Mouse (Mus musculus): ENCODE measurements around the gene Rasgef1c. TPM values are rescaled to one million over a fixed set of nuclear protein-coding genes. Genes with fewer than 3 reads are reported as not detected.

Gene Rasgef1c
- polyA plus RNA-seq, 1 experiment, result 0.13 TPM

DNA sequence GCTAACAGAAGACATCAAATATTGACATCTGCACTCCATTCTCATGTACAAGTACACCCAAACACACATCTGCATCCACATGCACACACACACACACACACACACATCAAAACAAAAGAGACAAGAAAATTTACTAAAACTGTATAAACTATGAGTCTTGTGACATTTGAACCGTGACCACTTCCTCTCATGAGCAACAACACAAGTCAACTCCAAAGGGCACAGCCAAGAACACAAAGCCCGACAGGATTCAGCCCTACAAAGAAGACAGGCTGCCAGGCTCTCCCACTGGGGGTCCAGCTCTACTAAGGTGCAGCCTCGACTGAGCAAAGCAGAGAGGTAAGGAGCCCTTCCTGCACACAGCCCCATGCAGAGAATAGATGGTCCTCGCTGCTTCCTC, 81.2 kb downstream of the Rasgef1c start:
- H3K27ac ChIP-seq (ENCODE audit: control insufficient read depth, insufficient read depth, low read length), result peak overlapping the region; percentile 28; the same call in 1 of the 2 replicates
- no peak overlapping the region for H3K4me3 ChIP-seq (ENCODE audit: control insufficient read depth, insufficient read depth, low read length)
- H3K4me1 ChIP-seq (replicated peaks; ENCODE audit: control insufficient read depth, insufficient read depth, low read length), result peaks cover 35% of the 10 kb centered on the region
- TF ChIP-seq POLR2A (IDR thresholded peaks at IDR 0.05; ENCODE audit: control insufficient read depth, extremely low read depth, insufficient read depth, low read length, poor library complexity) (no peak), CTCF (IDR thresholded peaks at IDR 0.05; ENCODE audit: borderline replicate concordance, control insufficient read depth, extremely low read depth, insufficient read depth, low read length, poor library complexity) (no peak)
- H3K27me3 ChIP-seq (ENCODE audit: control insufficient read depth, insufficient read depth, low read length), result no peaks in the 10 kb centered on the region
- 18% methylated on average over 4 of the region's 4 CpGs for WGBS
- DNase-seq, result peak; percentile 8
- no peaks in the 10 kb centered on the region for H3K36me3 ChIP-seq (ENCODE audit: control insufficient read depth, insufficient read depth, low read length)

DNA sequence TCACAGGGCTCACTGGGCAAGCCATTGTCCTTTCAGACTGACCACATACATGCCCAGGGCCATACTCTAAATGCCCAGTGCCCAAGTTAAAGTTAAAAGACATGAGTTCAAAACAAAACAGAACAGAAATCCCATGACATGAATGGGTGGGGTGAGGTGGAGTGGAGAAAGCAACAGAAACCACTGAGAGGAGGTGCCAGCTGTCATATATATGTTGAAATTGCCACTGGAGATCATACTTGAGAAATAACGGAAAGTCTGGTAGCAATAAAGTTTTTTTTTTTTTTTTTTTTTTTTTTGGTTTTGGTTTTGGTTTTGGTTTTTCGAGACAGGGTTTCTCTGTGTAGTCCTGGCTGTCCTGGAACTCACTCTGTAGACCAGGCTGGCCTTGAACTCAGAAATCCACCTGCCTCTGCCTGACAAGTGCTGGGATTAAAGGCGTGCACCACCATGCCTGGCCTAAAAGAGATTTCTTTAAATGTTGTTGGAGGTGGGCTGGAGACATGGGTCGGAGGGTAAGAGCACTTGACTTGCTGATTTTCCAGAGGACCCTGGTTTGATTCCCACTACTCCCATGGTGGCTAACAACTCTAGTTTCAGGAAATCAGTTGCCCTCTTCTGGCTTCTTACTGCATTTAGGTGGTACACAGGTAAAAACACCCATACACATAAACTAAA, 82.4 kb downstream of the Rasgef1c start:
- Histone ChIP-seq H3K27ac (ENCODE audit: control insufficient read depth, insufficient read depth, low read length) (peak overlapping the region; percentile 20; the same call in 1 of the 2 replicates), H3K4me3 (ENCODE audit: control insufficient read depth, insufficient read depth, low read length) (no peak overlapping the region), H3K27me3 (ENCODE audit: control insufficient read depth, insufficient read depth, low read length) (no peaks in the 10 kb centered on the region), H3K4me1 (replicated peaks; ENCODE audit: control insufficient read depth, insufficient read depth, low read length) (peaks cover 35% of the 10 kb centered on the region), H3K36me3 (ENCODE audit: control insufficient read depth, insufficient read depth, low read length) (no peaks in the 10 kb centered on the region)
- TF ChIP-seq CTCF (IDR thresholded peaks at IDR 0.05; ENCODE audit: borderline replicate concordance, control insufficient read depth, extremely low read depth, insufficient read depth, low read length, poor library complexity), result no peak
- WGBS, result 46% methylated on average over 4 of the region's 4 CpGs
- no peak for DNase-seq

DNA sequence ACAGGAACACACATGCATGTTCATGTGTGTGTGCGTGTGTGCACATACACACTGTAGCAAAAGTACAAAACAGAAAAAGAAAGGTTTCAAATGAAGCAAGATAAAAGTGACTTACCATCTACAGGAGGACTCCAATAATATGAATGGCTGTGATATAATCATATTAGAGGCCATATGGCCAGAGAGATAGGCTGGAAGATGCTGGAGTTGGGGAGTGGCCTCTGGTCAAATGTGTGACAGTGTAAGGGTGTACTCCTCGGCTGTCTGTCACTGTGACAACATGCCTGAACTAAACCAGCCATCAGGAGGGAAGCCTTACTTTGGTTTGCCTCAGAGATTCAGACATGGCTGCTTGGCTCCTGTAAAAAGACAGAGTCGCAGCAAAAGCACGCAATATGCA, 83.4 kb downstream of the Rasgef1c start:
- Histone ChIP-seq H3K4me1 (replicated peaks; ENCODE audit: control insufficient read depth, insufficient read depth, low read length) (peaks cover 30% of the 10 kb centered on the region), H3K4me3 (ENCODE audit: control insufficient read depth, insufficient read depth, low read length) (no peak overlapping the region), H3K27ac (ENCODE audit: control insufficient read depth, insufficient read depth, low read length) (no peak overlapping the region), H3K27me3 (ENCODE audit: control insufficient read depth, insufficient read depth, low read length) (no peaks in the 10 kb centered on the region), H3K36me3 (ENCODE audit: control insufficient read depth, insufficient read depth, low read length) (no peaks in the 10 kb centered on the region)
- WGBS, result 92% methylated on average over 4 of the region's 4 CpGs
- no peak for DNase-seq
- TF ChIP-seq CTCF (IDR thresholded peaks at IDR 0.05; ENCODE audit: borderline replicate concordance, control insufficient read depth, extremely low read depth, insufficient read depth, low read length, poor library complexity) (no peak), POLR2A (IDR thresholded peaks at IDR 0.05; ENCODE audit: control insufficient read depth, extremely low read depth, insufficient read depth, low read length, poor library complexity) (no peak)

DNA sequence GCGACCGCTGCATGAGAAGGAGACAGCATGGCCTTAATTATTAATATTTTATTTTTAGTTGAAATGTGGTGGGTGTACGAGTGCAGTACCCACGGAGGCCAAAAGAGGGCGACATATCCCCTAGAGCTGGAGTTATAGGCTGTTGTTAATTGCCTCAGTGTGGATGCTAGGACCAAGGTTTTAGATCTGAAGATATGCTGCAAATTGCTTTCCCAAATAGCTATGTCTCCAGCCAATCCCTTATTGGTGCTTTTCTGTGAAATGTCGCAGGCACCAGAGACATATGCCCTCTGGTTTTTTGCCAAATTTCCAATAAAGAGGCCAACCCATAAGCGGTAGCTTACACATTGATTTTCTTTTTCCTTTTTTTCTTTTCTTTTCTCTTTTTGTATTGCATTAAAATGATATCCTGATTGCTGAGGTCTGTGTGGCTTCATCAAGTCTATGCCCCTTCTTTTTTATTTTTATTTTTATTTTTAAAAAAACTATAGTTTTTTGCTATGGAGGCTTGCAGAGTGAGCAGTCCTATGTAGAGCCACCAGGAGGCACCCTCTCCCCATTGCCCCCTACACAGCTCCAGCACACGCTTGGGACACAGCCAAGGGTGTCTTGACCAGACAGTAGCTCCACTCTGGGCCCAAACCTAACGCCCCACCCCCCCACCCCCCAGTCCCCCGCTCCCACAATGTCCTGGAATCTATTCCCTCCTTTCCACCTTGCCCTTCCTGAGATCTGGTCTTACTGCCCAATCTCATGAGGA, 84.8 kb downstream of the Rasgef1c start:
- peak; percentile 39 for DNase-seq
- TF ChIP-seq CTCF (IDR thresholded peaks at IDR 0.05; ENCODE audit: borderline replicate concordance, control insufficient read depth, extremely low read depth, insufficient read depth, low read length, poor library complexity) (no peak), POLR2A (IDR thresholded peaks at IDR 0.05; ENCODE audit: control insufficient read depth, extremely low read depth, insufficient read depth, low read length, poor library complexity) (no peak)
- H3K27me3 ChIP-seq (ENCODE audit: control insufficient read depth, insufficient read depth, low read length), result no peaks in the 10 kb centered on the region
- 23% methylated on average over 10 of the region's 10 CpGs for WGBS
- H3K27ac ChIP-seq (ENCODE audit: control insufficient read depth, insufficient read depth, low read length), result no peak overlapping the region
- H3K4me1 ChIP-seq (replicated peaks; ENCODE audit: control insufficient read depth, insufficient read depth, low read length), result peaks cover 20% of the 10 kb centered on the region
- no peak overlapping the region for H3K4me3 ChIP-seq (ENCODE audit: control insufficient read depth, insufficient read depth, low read length)
- no peaks in the 10 kb centered on the region for H3K36me3 ChIP-seq (ENCODE audit: control insufficient read depth, insufficient read depth, low read length)

DNA sequence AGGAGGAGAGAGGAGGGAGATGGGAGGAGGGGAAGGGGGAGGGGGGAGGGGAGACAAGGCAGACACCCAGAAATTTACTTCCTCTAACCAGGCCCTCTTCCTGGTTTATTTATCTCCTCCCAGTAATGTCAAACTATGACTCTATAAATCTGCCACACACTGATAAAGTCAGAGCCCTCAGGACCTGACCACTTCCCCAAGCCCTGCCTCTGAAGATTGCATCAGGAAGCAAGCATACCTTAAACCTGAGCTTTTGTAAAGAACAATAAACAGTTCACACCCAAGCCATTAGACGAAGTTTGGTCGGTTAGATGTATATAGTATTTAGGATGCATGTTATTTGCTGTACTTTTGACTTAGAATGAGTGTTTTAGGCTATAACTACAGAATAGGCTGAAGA, 92.9 kb downstream of the Rasgef1c start:
- Histone ChIP-seq H3K4me1 (replicated peaks; ENCODE audit: control insufficient read depth, insufficient read depth, low read length) (peaks cover 5% of the 10 kb centered on the region), H3K27me3 (ENCODE audit: control insufficient read depth, insufficient read depth, low read length) (no peaks in the 10 kb centered on the region), H3K36me3 (ENCODE audit: control insufficient read depth, insufficient read depth, low read length) (no peaks in the 10 kb centered on the region), H3K27ac (ENCODE audit: control insufficient read depth, insufficient read depth, low read length) (no peak overlapping the region), H3K4me3 (ENCODE audit: control insufficient read depth, insufficient read depth, low read length) (no peak overlapping the region)
- 8% methylated on average over 2 of the region's 2 CpGs for WGBS
- TF ChIP-seq CTCF (IDR thresholded peaks at IDR 0.05; ENCODE audit: borderline replicate concordance, control insufficient read depth, extremely low read depth, insufficient read depth, low read length, poor library complexity), result no peak
- TF ChIP-seq POLR2A (IDR thresholded peaks at IDR 0.05; ENCODE audit: control insufficient read depth, extremely low read depth, insufficient read depth, low read length, poor library complexity), result no peak
- DNase-seq, result no peak

DNA sequence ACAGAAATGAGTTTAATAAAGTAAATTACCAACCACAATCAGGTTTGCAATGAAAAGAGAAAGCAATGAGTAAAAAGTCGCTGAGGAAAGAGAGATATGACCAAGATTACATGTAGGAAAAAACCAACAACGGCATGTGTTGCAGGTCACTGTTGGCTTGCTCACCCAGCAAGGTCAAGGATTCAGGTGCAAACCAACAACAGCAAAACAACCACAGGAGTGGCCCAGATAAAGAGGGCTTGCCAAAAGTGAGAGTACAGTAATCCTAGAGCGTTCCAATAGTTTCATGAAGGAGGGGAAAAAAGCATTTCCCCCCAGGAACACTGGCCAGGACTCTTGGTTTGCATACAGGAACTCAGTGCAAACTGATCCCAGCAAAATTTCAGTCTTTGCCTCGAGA, 94.8 kb downstream of the Rasgef1c start:
- H3K27ac ChIP-seq (ENCODE audit: control insufficient read depth, insufficient read depth, low read length), result no peak overlapping the region

More for the DNA sequence above, 94.8 kb downstream of the Rasgef1c start:
- TF ChIP-seq POLR2A (IDR thresholded peaks at IDR 0.05; ENCODE audit: control insufficient read depth, extremely low read depth, insufficient read depth, low read length, poor library complexity), result no peak
- no peak for TF ChIP-seq CTCF (IDR thresholded peaks at IDR 0.05; ENCODE audit: borderline replicate concordance, control insufficient read depth, extremely low read depth, insufficient read depth, low read length, poor library complexity)
- Histone ChIP-seq H3K27me3 (ENCODE audit: control insufficient read depth, insufficient read depth, low read length) (no peaks in the 10 kb centered on the region), H3K4me3 (ENCODE audit: control insufficient read depth, insufficient read depth, low read length) (no peak overlapping the region), H3K36me3 (ENCODE audit: control insufficient read depth, insufficient read depth, low read length) (no peaks in the 10 kb centered on the region), H3K4me1 (replicated peaks; ENCODE audit: control insufficient read depth, insufficient read depth, low read length) (peaks cover 5% of the 10 kb centered on the region)
- 38% methylated on average over 4 of the region's 4 CpGs for WGBS
- DNase-seq, result no peak
